Mouse (Mus musculus) cerebellum, adult 9-11 months (tissue): ENCODE measurements around the gene Mea1.

ENCODE experiments used
- DNase-seq: peaks from one replicate; pipeline ENCODE4 v3.0.0; 2022

The Mea1 gene

DNA sequence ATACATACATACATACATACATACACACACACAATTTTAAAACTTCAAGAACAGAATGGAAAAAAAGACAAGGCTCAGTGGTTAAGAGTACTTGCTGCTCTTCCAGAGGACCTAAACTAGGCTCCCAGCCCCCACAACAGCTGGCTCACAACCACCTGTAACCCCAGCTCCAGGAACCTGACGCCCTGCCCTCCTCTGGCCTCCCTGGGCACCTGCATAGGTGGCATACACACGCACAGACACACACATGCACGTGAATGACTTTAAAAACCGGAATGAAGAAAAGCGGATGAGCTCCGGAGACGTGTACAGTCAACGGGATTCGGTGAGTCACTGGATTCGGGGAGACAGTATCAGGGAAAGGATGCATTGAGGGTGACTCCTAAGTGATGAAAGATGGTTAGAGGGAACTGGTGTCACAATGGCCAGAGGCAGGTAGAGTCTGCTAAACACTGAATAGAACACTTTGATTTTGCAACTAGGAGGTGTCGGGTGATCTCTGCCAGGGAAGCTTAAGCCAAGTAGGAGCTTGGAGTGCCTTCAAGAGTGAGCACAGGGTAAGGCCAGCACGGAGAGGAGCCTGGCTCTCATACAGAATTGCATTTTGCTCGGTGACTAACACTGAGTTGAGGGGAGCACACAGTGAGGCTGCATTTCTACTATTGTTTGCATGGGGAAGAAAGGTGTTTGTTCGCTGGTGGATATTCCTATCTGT lies 27.9 kb downstream of the Mea1 start:
- DNase-seq, result peak; percentile 63

DNA sequence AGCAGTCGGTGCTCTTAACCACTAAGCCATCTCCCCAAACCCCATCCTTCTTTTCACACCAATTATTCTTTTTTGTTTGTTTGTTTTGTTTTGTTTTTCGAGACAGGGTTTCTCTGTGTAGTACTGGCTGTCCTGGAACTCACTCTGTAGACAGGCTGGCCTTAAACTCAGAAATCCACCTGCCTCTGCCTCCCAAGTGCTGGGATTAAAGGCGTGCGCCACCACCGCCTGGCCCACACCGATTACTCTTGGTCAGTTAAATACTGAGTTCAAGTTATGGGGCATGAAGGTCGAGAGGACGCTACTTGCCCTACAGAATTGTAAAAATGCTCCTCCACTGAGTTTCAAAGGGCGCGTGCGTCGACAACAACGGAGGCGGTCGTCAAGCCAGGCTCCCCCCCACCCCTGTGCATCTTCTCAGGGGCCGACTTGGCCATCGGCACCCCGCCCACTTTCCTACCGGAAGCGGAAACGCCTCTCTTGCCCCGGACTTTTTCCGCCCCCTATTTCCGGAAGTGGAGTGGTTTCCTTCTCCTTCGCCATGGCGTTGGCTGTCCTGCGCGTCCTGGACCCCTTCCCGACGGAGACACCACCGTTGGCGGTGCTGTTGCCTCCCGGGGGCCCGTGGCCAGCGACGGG lies 32.5 kb downstream of the Mea1 start, which contains the start of gene Pex6:
Gene Pex6, plus strand, starts transcription at position 505 of the 639 bp plus-strand sequence.
- DNase-seq, result peak; percentile 93

DNA sequence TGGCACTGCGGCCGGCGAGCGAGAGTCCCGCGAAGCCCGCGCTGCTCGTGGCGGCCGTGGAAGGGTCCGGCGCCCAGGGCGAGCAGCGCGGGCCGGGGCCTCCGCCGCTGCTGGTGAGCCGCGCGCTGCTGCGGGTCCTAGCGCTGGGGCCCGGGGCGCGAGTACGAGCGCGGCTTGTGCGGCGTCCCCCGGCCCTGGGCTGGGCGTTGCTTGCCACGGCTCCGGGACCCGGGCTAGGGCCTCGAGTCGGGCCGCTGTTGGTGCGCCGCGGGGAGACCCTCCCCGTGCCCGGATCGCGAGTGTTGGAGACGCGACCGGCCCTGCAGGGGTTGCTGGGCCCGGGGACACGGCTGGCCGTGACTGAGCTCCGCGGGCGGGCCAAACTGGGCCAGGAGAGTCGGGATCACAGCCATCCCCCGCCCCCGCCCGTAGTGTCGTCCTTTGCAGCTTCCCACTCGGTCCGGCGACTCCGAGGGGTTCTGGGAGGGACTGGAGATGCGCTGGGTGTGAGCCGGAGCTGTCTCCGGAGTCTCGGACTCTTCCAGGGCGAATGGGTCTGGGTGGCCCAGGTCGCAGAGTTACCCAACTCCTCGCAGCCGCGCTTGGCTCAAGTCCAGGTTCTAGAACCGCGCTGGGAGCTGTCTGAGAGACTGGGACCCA lies 33.1 kb downstream of the Mea1 start:
- peak; percentile 70 for DNase-seq

DNA sequence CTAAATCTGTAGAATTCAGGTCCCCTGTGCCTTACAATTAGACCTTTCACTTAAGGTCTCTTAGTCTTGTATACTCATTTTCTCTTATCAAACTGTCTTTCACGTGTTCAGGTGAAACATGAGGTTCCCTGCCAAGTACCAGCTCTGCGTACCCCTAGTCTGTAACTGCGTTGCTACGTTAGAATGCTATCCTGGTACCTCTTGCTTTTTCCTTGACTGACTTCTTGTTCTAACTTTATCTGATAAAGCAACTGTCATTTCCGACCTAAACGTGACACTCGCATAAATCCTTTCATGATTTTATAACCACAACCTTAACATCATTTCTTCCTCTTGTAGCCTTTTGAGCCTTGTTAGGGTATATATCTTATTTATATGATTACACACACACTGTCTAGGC lies 33.8 kb downstream of the Mea1 start:
- no peak for DNase-seq

DNA sequence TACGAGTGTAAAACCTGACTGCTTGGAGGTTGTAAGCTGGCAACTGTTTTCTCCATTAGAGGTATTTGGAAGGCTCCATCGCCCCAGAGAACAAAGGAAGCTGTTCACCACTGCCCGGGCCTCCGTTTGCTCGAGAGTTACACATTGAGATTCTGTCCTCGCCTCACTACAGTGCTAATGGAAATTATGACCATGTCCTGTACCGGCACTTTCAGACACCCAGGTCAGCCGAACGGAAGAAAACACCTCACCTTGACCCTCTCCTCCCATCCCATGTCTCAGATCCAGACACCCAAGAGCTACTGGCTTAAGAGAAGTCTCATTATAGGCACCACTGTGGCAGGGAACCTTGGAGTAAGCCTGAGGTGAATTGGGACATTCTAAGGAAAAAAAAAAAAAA lies 35.3 kb downstream of the Mea1 start:
- DNase-seq, result no peak

DNA sequence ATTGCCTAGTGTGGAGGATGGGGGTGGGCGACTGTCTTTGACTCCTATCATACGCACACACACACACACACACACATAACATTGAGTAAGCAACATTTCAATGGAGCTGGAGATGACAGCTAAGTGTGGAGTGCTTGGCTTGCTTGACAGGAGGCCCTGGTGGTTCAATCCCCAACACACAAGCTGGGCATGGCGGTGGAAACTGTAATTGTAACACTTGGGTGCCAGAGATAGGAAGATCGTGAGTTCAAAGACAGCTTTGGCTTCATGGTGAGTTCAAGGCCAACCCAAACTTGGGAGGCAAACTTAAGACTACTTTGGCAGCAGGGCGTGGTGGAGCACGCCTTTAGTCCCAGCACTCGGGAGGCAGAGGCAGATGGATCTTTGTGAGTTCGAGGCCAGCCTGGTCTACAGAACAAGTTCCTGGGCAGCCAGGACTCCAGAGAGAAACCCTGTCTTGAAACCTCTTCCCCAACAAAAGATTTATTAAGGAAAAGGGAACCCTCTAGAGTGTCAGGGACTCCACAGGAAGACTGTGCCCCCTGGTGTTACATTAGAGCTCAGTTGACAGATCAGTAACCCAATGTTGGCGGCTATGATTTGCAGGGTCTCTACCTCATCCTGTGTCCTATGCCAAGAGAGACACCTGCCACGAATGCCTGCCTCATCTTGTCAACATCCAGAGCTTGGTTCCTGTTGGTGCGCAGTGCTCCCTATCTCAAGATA lies 36.3 kb downstream of the Mea1 start:
- DNase-seq, result no peak

DNA sequence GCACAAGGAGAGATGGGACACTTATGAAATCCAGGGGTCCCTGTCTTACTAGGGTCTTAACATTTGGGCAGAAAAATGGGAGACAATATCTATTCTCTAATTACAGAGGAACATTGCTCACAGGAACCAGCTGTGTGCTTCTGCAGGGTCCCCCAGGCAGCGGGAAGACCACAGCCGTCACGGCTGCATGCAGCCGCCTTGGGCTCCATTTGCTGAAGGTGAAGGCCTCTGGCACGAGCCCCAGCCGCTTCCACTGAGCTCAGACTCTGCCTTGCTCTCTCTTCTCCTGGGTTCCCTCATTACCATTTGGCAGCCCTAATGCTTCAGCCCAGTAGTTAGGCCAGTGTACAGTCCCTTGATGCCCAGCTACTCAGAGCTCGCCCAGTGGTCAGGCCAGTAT lies 42.5 kb downstream of the Mea1 start:
- no peak for DNase-seq

DNA sequence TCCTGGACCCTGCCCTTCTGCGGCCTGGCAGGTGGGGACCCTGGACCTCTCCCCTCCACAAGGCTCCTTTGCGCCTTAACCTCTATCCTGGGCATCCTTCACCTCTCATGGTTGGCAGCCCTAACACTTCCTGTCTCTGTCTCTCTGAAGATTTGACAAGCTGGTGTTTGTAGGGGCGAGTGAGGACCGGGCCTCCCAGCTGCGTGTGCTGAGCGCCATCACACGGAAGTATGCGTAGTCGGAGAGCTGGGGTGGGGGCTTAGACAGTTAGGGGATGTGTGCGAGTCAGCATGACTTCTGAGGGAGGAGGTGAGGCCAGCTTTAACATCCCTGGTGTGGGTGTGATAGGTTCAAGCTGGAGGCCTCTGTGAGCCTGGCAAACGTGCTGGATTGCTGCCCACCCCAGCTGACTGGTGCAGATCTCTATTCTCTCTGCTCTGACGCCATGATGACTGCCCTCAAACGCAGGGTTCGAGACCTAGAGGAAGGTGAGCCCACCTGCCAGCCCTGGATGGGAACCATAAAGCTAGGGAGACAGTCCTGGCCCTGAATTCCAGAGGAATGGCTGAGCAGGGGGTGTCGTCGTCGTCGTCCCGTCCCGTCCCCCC lies 46.0 kb downstream of the Mea1 start:
- DNase-seq, result peak; percentile 55

DNA sequence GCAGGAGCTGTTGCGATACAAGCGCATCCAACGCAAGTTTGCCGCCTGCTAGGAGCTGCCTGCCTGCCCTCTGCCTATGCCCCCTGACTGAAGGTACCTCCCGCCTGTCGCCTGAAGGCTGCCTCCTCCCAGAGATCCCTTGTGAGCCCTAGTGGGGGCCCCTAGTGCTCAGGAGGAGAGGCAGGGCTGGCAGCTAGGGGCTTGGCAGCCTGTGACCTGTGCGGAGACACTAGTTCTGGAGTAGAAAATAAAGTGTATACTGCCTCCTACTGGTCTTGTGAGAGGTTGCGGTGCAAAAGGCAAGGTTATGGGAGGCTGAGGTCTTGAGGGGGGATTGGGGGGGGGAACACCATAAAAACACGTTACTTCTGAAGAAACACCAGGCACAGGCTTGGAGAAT lies 46.7 kb downstream of the Mea1 start:
- DNase-seq, result peak; percentile 68

DNA sequence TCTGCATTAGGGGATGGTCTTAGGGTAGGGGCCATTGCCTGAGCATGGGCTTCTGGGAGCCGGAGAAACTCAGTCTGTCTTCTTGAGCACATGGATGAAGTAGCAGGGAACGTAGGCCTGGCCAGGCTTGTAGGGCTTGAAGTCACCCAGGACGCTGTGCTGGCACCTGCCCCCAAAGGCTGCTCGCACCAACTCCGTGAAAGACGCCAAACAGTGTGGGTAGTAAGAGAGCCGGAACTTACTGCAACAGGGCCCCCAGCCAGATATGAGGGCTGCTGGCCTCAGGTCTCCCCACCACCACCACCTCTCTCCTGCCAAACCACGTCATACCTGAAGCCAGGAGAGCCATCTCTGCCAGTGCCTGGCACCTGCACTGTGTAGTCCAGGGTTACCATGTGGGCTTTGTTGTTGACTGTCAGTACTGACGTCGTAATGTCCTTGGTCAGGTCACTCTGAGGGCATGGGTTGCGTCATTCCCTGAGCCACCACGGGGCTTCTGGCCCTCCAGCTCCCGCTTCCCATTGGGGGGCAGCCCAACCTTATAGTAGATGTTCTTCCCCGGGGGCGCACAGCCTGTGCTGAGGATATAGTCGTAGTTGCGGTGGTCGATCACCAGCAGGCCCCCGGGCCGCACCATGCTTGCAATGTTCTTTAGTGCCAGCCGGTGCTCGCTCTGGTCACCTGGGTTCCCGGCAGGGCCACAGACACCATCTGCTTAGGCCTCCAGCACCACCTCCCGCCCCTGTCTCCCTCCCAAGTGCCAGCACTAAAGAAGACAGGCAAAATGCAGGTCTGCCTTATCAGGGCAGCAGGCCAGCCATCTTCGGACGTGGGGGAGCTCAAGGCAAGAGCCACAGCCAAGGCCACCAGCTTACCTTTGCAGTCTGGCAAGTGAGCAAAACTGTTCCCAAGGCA lies 47.4 kb downstream of the Mea1 start:
- DNase-seq, result peak; percentile 91

DNA sequence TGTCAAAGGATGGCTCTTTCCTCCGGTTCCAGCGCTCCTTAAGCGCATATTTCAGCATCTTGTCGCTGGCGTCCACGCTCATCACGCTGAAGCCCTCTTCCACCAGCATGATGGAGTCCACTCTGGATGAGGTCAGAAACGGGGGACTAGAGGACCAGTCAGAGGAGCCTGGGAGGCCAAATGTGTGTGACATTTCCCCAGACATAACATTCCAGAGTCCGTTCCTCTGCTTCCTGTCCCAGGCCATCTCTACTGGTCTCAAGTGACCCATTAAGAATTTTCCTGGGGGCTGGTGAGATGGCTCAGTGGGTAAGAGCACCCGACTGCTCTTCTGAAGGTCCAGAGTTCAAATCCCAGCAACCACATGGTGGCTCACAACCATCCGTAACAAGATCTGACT lies 48.7 kb downstream of the Mea1 start:
- DNase-seq, result no peak

DNA sequence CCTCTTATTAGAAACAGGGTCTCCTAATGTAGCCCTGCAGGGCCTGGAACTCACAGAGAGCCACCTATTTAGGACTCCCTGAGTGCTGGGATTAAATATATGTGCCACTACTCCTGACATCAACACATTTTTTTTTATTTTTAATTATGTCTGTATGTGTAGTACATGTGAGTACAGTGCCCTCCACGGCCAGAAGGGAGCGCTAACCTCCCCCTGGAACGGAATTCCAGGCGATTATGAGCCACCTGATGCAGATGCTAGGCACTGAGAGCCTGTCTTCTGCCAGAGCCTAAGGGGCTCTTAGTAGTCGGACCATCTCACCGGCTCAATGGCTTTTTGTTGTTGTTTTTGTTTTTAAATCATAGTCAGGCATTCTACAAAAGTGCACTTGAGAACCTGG lies 49.4 kb downstream of the Mea1 start:
- DNase-seq, result no peak

DNA sequence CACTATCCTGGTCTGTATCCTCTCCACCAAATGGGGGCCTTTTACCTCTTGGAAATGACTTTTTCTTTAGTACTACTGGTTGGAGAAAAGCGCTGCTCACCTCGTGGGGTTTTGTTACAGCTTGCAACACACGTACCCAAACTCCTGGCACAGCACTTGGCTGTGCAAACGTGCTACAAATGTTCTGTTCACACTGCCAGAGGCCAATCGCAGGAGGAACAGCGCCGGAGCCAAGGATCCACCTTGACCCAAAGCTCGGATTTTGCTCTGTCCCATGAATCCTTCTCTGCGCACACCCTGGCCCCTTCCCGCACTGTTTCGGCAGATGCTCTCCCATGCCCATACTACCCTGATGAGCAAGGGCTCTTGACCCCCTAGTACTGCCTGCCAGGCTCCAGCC lies 49.9 kb downstream of the Mea1 start:
- DNase-seq, result no peak

DNA sequence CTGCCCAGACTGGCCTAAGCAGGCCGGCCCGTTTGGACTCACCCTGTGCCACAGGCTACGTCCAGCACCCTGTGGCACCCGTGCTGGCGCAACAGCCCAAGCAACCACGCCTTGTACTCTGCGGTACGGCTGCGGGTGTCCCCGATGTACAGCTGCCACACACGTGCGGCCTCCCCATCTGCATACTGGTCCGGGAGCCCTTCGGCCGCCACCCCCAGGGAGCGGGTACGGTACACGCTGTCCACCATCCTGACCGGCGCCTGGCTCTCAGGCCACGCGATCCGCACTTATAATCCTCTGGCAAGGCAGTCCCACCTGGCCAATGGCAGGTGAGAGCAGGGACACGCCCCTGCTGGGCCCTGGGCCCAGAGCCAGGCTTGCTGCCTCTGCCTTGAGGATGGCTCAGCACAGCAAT lies 50.3 kb downstream of the Mea1 start, which contains the start of gene Gnmt:
Gene Gnmt, minus strand, starts transcription at position 265 of the 415 bp plus-strand sequence.
- DNase-seq, result peak; percentile 91
